Mouse (Mus musculus): ENCODE results near the gene Fos. TPM values are rescaled to one million over a fixed set of nuclear protein-coding genes. Genes with fewer than 3 reads are reported as not detected.

Gene Fos
- polyA plus RNA-seq, 1 experiment from 2014 or later: 1.3 TPM

DNA sequence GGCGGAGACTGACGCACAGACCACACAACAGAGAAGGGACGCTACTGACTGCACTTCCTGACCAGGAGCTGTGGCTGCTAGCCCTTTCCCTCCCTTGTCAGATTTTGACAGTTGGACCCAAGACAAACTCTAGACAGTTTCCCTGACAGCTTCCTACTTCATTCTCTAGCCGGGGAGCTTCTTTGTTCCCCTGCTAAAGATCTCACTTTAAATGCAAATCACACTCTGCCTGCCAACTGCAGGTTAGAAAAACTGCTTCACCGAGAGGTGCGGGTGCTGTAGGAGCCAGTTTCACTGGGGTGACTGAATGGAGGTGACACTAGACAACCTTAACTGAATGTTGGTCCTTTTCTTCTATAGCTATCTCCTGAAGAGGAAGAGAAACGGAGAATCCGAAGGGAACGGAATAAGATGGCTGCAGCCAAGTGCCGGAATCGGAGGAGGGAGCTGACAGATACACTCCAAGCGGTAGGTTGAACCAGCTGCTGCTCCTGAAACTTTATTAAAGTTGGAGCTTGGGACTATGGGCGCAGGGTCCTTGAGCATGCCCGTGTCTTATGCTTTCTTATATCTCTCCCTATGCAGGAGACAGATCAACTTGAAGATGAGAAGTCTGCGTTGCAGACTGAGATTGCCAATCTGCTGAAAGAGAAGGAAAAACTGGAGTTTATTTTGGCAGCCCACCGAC is 1.7 kb downstream of the Fos start:
- H3K4me1 ChIP-seq (ENCODE audit: insufficient read depth): peaks cover 28% of the 10 kb centered on the region
- H3K36me3 ChIP-seq (replicated peaks; ENCODE audit: insufficient read depth, low read length): no peaks in the 10 kb centered on the region; the same call in 1 of the 2 replicates
- H3K27ac ChIP-seq (ENCODE audit: low read depth): no peak overlapping the region
- DNase-seq: no peak
- H3K27me3 ChIP-seq (ENCODE audit: insufficient read depth, low read length): peaks cover 44% of the 10 kb centered on the region
- no peak for TF ChIP-seq EP300 (IDR thresholded peaks at IDR 0.05; ENCODE audit: low read depth)
- H3K4me2 ChIP-seq (ENCODE audit: low read depth, low read length): peak overlapping the region; percentile 98
- no peaks in the 10 kb centered on the region for H3K9me3 ChIP-seq (ENCODE audit: low read length)
- peak overlapping the region; percentile 75 for H3K9ac ChIP-seq (replicated peaks)
- peak overlapping the region; percentile 71 for H3K4me3 ChIP-seq (ENCODE audit: low read depth, low read length)
- 33% methylated on average over 14 of the region's 16 CpGs for WGBS (ENCODE audit: insufficient replicate concordance)
- ATAC-seq: no peak

DNA sequence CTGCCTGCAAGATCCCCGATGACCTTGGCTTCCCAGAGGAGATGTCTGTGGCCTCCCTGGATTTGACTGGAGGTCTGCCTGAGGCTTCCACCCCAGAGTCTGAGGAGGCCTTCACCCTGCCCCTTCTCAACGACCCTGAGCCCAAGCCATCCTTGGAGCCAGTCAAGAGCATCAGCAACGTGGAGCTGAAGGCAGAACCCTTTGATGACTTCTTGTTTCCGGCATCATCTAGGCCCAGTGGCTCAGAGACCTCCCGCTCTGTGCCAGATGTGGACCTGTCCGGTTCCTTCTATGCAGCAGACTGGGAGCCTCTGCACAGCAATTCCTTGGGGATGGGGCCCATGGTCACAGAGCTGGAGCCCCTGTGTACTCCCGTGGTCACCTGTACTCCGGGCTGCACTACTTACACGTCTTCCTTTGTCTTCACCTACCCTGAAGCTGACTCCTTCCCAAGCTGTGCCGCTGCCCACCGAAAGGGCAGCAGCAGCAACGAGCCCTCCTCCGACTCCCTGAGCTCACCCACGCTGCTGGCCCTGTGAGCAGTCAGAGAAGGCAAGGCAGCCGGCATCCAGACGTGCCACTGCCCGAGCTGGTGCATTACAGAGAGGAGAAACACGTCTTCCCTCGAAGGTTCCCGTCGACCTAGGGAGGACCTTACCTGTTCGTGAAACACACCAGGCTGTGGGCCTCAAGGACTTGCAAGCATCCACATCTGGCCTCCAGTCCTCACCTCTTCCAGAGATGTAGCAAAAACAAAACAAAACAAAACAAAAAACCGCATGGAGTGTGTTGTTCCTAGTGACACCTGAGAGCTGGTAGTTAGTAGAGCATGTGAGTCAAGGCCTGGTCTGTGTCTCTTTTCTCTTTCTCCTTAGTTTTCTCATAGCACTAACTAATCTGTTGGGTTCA is 2.5 kb downstream of the Fos start:
- Histone ChIP-seq H3K9me3 (ENCODE audit: low read length) (no peaks in the 10 kb centered on the region), H3K9ac (replicated peaks) (no peak overlapping the region), H3K4me2 (ENCODE audit: low read depth, low read length) (peak overlapping the region; percentile 98), H3K4me1 (ENCODE audit: insufficient read depth) (peaks cover 28% of the 10 kb centered on the region), H3K4me3 (ENCODE audit: low read depth, low read length) (no peak overlapping the region), H3K27ac (ENCODE audit: low read depth) (no peak overlapping the region), H3K36me3 (replicated peaks; ENCODE audit: insufficient read depth, low read length) (no peaks in the 10 kb centered on the region; the same call in 1 of the 2 replicates), H3K27me3 (ENCODE audit: insufficient read depth, low read length) (peaks cover 40% of the 10 kb centered on the region)
- ATAC-seq: no peak
- TF ChIP-seq CTCF (IDR thresholded peaks at IDR 0.05; ENCODE audit: low read depth) (no peak), EP300 (IDR thresholded peaks at IDR 0.05; ENCODE audit: low read depth) (no peak)
- WGBS (ENCODE audit: insufficient replicate concordance): 67% methylated on average over 23 of the region's 23 CpGs
- DNase-seq: no peak

DNA sequence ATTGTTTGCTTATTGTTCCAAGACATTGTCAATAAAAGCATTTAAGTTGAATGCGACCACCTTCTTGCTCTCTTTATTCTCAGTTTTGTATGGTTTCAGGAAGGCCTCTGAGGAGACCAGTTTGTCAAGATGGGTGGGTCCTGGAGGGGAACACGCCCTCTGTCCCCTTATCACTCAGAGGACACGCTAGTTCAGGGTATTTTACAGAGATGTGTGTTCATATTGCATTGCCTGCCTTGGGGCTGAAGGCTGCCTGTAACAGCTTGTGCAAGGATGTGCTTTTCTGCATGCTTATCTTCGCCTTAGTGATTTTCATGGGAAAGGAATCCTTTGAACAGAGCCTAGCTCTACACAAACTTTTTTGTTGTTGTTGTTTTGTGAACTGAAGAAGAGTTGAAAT is 3.5 kb downstream of the Fos start:
- Histone ChIP-seq H3K27me3 (ENCODE audit: insufficient read depth, low read length) (peaks cover 29% of the 10 kb centered on the region), H3K4me1 (ENCODE audit: insufficient read depth) (peaks cover 21% of the 10 kb centered on the region), H3K4me2 (ENCODE audit: low read depth, low read length) (0 out of 2 replicates have a peak overlapping the region, but pooled peaks have one; percentile 5), H3K27ac (ENCODE audit: low read depth) (no peak overlapping the region), H3K9me3 (ENCODE audit: low read length) (no peaks in the 10 kb centered on the region), H3K36me3 (replicated peaks; ENCODE audit: insufficient read depth, low read length) (no peaks in the 10 kb centered on the region; the same call in 1 of the 2 replicates), H3K9ac (replicated peaks) (no peak overlapping the region), H3K4me3 (ENCODE audit: low read depth, low read length) (no peak overlapping the region)
- ATAC-seq: no peak
- no peak for DNase-seq
- WGBS (ENCODE audit: insufficient replicate concordance): 47% methylated on average over 4 of the region's 4 CpGs
- TF ChIP-seq CTCF (IDR thresholded peaks at IDR 0.05; ENCODE audit: low read depth) (no peak), EP300 (IDR thresholded peaks at IDR 0.05; ENCODE audit: low read depth) (no peak)

GRCm38 (mm10) chr12:85477804-85478203 is 4.1 kb downstream of the Fos start:
- no peak for TF ChIP-seq EP300 (IDR thresholded peaks at IDR 0.05; ENCODE audit: low read depth)
- TF ChIP-seq CTCF (IDR thresholded peaks at IDR 0.05; ENCODE audit: low read depth): peak; percentile 25; the same call in 1 of the 2 replicates
- H3K4me3 ChIP-seq (ENCODE audit: low read depth, low read length): no peak overlapping the region
- DNase-seq (no peak), ATAC-seq (no peak)
- peaks cover 24% of the 10 kb centered on the region for H3K27me3 ChIP-seq (ENCODE audit: insufficient read depth, low read length)
- no peak overlapping the region for H3K4me2 ChIP-seq (ENCODE audit: low read depth, low read length)
- H3K9me3 ChIP-seq (ENCODE audit: low read length): no peaks in the 10 kb centered on the region
- WGBS (ENCODE audit: insufficient replicate concordance): 80% methylated on average over 3 of the region's 3 CpGs
- H3K9ac ChIP-seq (replicated peaks): no peak overlapping the region
- no peaks in the 10 kb centered on the region; the same call in 1 of the 2 replicates for H3K36me3 ChIP-seq (replicated peaks; ENCODE audit: insufficient read depth, low read length)
- H3K4me1 ChIP-seq (ENCODE audit: insufficient read depth): peaks cover 17% of the 10 kb centered on the region
- H3K27ac ChIP-seq (ENCODE audit: low read depth): no peak overlapping the region

DNA sequence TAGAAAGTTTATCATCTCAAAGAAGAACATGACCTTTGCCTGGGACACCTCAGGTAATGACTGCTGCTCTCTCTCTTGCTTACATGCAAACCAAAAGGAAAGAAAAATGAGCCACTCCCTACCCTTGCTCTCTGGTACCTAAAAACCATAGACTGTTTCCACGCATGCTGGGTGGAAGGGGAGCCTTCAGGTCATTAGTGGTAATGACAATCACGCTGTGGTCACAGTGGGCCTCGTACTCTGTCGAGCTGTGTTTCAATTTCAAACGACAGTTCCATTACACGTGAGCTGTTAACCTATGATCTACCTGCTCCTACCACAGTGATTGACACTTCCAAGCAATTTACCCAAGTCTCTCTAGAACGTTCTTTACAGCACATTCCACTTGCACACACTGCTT is 5.0 kb downstream of the Fos start:
- Histone ChIP-seq H3K4me3 (ENCODE audit: low read depth, low read length) (no peak overlapping the region), H3K4me1 (ENCODE audit: insufficient read depth) (peaks cover 14% of the 10 kb centered on the region), H3K9ac (replicated peaks) (no peak overlapping the region), H3K4me2 (ENCODE audit: low read depth, low read length) (no peak overlapping the region), H3K27ac (ENCODE audit: low read depth) (no peak overlapping the region), H3K27me3 (ENCODE audit: insufficient read depth, low read length) (peaks cover 18% of the 10 kb centered on the region), H3K9me3 (ENCODE audit: low read length) (no peaks in the 10 kb centered on the region), H3K36me3 (replicated peaks; ENCODE audit: insufficient read depth, low read length) (no peaks in the 10 kb centered on the region; the same call in 1 of the 2 replicates)
- 68% methylated on average over 7 of the region's 7 CpGs for WGBS (ENCODE audit: insufficient replicate concordance)
- DNase-seq: no peak
- TF ChIP-seq CTCF (IDR thresholded peaks at IDR 0.05; ENCODE audit: low read depth): no peak
- no peak for ATAC-seq

- H3K36me3 ChIP-seq (replicated peaks; ENCODE audit: insufficient read depth, low read length): no peaks in the 10 kb centered on the region; the same call in 1 of the 2 replicates
- H3K4me3 ChIP-seq (ENCODE audit: low read depth, low read length): no peak overlapping the region
- no peak overlapping the region for H3K9ac ChIP-seq (replicated peaks)
- ATAC-seq (no peak), DNase-seq (no peak)
- no peak for TF ChIP-seq CTCF (IDR thresholded peaks at IDR 0.05; ENCODE audit: low read depth)
- no peak for TF ChIP-seq EP300 (IDR thresholded peaks at IDR 0.05; ENCODE audit: low read depth)
- no peaks in the 10 kb centered on the region for H3K9me3 ChIP-seq (ENCODE audit: low read length)
- no peak overlapping the region for H3K4me2 ChIP-seq (ENCODE audit: low read depth, low read length)
- no peak overlapping the region for H3K27ac ChIP-seq (ENCODE audit: low read depth)
- WGBS (ENCODE audit: insufficient replicate concordance): 41% methylated on average over 3 of the region's 3 CpGs
- peaks cover 9% of the 10 kb centered on the region for H3K4me1 ChIP-seq (ENCODE audit: insufficient read depth)
- H3K27me3 ChIP-seq (ENCODE audit: insufficient read depth, low read length): peaks cover 15% of the 10 kb centered on the region
Observed at GRCm38 (mm10) chr12:85479190-85479589, 5.5 kb downstream of the Fos start.
